Mouse (Mus musculus) spleen, adult 2 months (tissue): ENCODE measurements at regions not wholly inside any gene's neighbourhood (a gene's known extent, or its start where the extent isn't known, plus 50 kb on each side); places are given as distances from the start of the nearest gene placed in this dataset.

ENCODE experiments used
- CTCF ChIP-seq: fragments of 200-500 bp; IDR thresholded peaks from 2 replicates; pipeline ENCODE4 v1.5.1; 2011; ENCODE audit warnings: mild to moderate bottlenecking, inconsistent platforms; ENCODE audit not compliant: insufficient read depth, insufficient read length, insufficient replicate concordance; ENCODE audit errors: extremely low read depth
- POLR2A ChIP-seq: fragments of 200-500 bp; IDR thresholded peaks from 2 replicates; pipeline ENCODE4 v1.6.1; 2011; ENCODE audit warnings: low read depth, low read length, inconsistent platforms

GRCm38 (mm10) chr7:34541000-34541399 is 115.5 kb downstream of the Kctd15 start:
- TF ChIP-seq CTCF (no peak), POLR2A (no peak)
